11 mouse cellular contexts compared by ENCODE assay signal in the genomic region with DNA sequence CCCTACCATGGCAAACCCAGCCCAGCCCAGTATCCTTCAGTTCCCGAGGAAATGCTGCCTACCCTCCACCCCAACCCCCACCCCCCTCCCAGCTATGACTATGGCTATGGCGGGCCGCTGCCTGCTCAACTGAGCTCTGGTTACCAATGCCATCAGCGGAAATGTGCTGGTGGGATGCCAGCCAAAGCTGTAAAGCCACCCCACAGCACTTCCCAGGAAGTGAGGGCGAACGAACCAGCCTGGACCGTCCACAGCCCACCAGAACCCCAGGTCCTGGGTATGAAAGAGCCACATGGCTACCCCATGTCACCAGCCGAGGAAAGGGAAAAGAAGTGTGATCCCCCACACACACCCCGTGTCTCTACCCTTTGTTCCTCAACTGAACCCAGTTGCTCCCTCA. TPM values are rescaled to one million over a fixed set of nuclear protein-coding genes. Genes with fewer than 3 reads are reported as not detected.
DNase-seq lines count a peak whose midpoint lies in the region; ATAC-seq and TF ChIP-seq lines count a peak whose summit lies in the region.
"Had no signal": no experiment of that assay in that cellular context is flagged by ENCODE, and none has a peak within 500 bp of the region (broad histone marks: within the 10 kb centered on the region; RNA-seq: fewer than 3 reads in every experiment).

No protein-coding gene starts in this region.

- H3K4me2 ChIP-seq in lung, embryonic 14.5 days = peak overlapping the region; percentile 79
- H3K4me2 ChIP-seq in embryonic facial prominence, embryonic 14.5 days (ENCODE audit: low read depth, low read length) = peak overlapping the region; percentile 77
- peak overlapping the region; percentile 75 for H3K4me2 ChIP-seq in limb, embryonic 13.5 days (replicated peaks)

- H3K4me3 ChIP-seq in lung, embryonic 14.5 days (ENCODE audit: low read depth, low read length) = peak overlapping the region; percentile 66; the same call in 1 of the 2 replicates
- peak overlapping the region; percentile 78 for H3K4me3 ChIP-seq in E14TG2a.4 (replicated peaks; ENCODE audit: low read length)
- H3K4me3 ChIP-seq in embryonic facial prominence, embryonic 14.5 days (ENCODE audit: low read depth, low read length) = no peak overlapping the region
- no peak overlapping the region for H3K4me3 ChIP-seq in limb, embryonic 13.5 days

- WGBS in lung, embryonic 14.5 days = 69% methylated on average over 9 of the region's 9 CpGs
- 71% methylated on average over 9 of the region's 9 CpGs for WGBS in embryonic facial prominence, embryonic 14.5 days
- 71% methylated on average over 9 of the region's 9 CpGs for WGBS in limb, embryonic 13.5 days

- peaks cover 11% of the 10 kb centered on the region for H3K4me1 ChIP-seq in lung, embryonic 14.5 days (ENCODE audit: insufficient read depth)
- peaks cover 55% of the 10 kb centered on the region for H3K4me1 ChIP-seq in E14TG2a.4 (replicated peaks; ENCODE audit: low read depth, low read length)
- peaks cover 19% of the 10 kb centered on the region for H3K4me1 ChIP-seq in embryonic facial prominence, embryonic 14.5 days (ENCODE audit: control insufficient read depth, insufficient read depth, low read length)
- H3K4me1 ChIP-seq in limb, embryonic 13.5 days = peaks cover 40% of the 10 kb centered on the region

- no peaks in the 10 kb centered on the region for H3K36me3 ChIP-seq in lung, embryonic 14.5 days (ENCODE audit: insufficient read depth)
- H3K36me3 ChIP-seq in E14TG2a.4 (ENCODE audit: insufficient read depth, low read length) = peaks cover 6% of the 10 kb centered on the region
- no peaks in the 10 kb centered on the region for H3K36me3 ChIP-seq in embryonic facial prominence, embryonic 14.5 days (ENCODE audit: control insufficient read depth, insufficient read depth, low read length)
- no peaks in the 10 kb centered on the region for H3K36me3 ChIP-seq in limb, embryonic 13.5 days

- no peaks in the 10 kb centered on the region for H3K27me3 ChIP-seq in lung, embryonic 14.5 days (ENCODE audit: insufficient read depth, low read length)
- H3K27me3 ChIP-seq in E14TG2a.4 (ENCODE audit: insufficient read depth, low read length) = peaks cover 9% of the 10 kb centered on the region
- no peaks in the 10 kb centered on the region for H3K27me3 ChIP-seq in embryonic facial prominence, embryonic 14.5 days (replicated peaks; ENCODE audit: control insufficient read depth, insufficient read depth, low read length)
- H3K27me3 ChIP-seq in limb, embryonic 13.5 days = no peaks in the 10 kb centered on the region

- no peaks in the 10 kb centered on the region for H3K9me3 ChIP-seq in lung, embryonic 14.5 days (ENCODE audit: low read depth, low read length)
- H3K9me3 ChIP-seq in E14TG2a.4 (ENCODE audit: low read length) = no peaks in the 10 kb centered on the region
- H3K9me3 ChIP-seq in embryonic facial prominence, embryonic 14.5 days (ENCODE audit: control insufficient read depth, low read length) = no peaks in the 10 kb centered on the region
- H3K9me3 ChIP-seq in limb, embryonic 13.5 days = no peaks in the 10 kb centered on the region
- H3K9me3 ChIP-seq: G1E had no signal

- no peak for DNase-seq in lung, embryonic 14.5 days
- DNase-seq in lung, adult 18-20 months = no peak
- no peak for DNase-seq in embryonic facial prominence, embryonic 14.5 days (ENCODE audit: low spot score)
- DNase-seq in cerebellum, adult 8-10 months = no peak
- DNase-seq in gastrocnemius, adult 8-10 months (ENCODE audit: low spot score in 2 of 2) = no peak
- DNase-seq in urinary bladder, postnatal 4 days (ENCODE audit: low spot score in 2 of 2) = no peak
- DNase-seq: gastrocnemius, postnatal 10 days; thymus, adult 2 months had no signal

- no peak overlapping the region for H3K27ac ChIP-seq in lung, embryonic 14.5 days (ENCODE audit: low read depth)
- peak overlapping the region; percentile 44; the same call in 1 of the 2 replicates for H3K27ac ChIP-seq in embryonic facial prominence, embryonic 14.5 days (replicated peaks; ENCODE audit: low read depth, low read length)
- H3K27ac ChIP-seq in limb, embryonic 13.5 days = no peak overlapping the region

- TF ChIP-seq CTCF in lung, embryonic 14.5 days (IDR thresholded peaks at IDR 0.05; ENCODE audit: low read depth) = no peak
- TF ChIP-seq CTCF in E14TG2a.4 (conservative IDR thresholded peaks at IDR 0.05; ENCODE audit: low read length) = no peak

- H3K9ac ChIP-seq in lung, embryonic 14.5 days = 0 out of 2 replicates have a peak overlapping the region, but pooled peaks have one; percentile 1
- H3K9ac ChIP-seq in embryonic facial prominence, embryonic 14.5 days (ENCODE audit: low read depth, low read length) = no peak overlapping the region
- no peak overlapping the region; the same call in 1 of the 2 replicates for H3K9ac ChIP-seq in limb, embryonic 13.5 days

- peak; percentile 1; the same call in 1 of the 2 replicates for ATAC-seq in lung, embryonic 14.5 days (ENCODE audit: insufficient read depth)
- ATAC-seq in embryonic facial prominence, embryonic 14.5 days (ENCODE audit: low read depth) = no peak
- no peak for ATAC-seq in limb, embryonic 13.5 days (ENCODE audit: low FRiP score, low read depth)

RNA-seq across cellular contexts. Expression of gene Nudt14, which starts 1.2 kb away (rescaled TPM):
- 107 and 116 TPM in 2 replicates for polyA plus RNA-seq in lung, embryonic 14.5 days (2014; fragmentation: Nextera tagmentation; extraction: Ambion mirVana)
- polyA plus RNA-seq in embryonic facial prominence, embryonic 14.5 days (2014; fragmentation: Nextera tagmentation; extraction: Ambion mirVana) = 87.3 and 87.4 TPM in 2 replicates
- polyA plus RNA-seq in limb, embryonic 13.5 days (2015; fragmentation: Nextera tagmentation; extraction: Ambion mirVana) = 83.8 and 88.9 TPM in 2 replicates
- total RNA-seq in gastrocnemius, adult 8-10 months (2022) = 1 to 10 TPM; 5.2 to 8.8 (median 7.5) TPM

RNA-seq across cellular contexts. Expression of gene Jag2, which starts 11.1 kb away (rescaled TPM):
- polyA plus RNA-seq in lung, embryonic 14.5 days (2014; fragmentation: Nextera tagmentation; extraction: Ambion mirVana) = 6.3 and 8.0 TPM in 2 replicates
- 9.4 and 13.1 TPM in 2 replicates for polyA plus RNA-seq in embryonic facial prominence, embryonic 14.5 days (2014; fragmentation: Nextera tagmentation; extraction: Ambion mirVana)
- 5.9 and 7.8 TPM in 2 replicates for polyA plus RNA-seq in limb, embryonic 13.5 days (2015; fragmentation: Nextera tagmentation; extraction: Ambion mirVana)
- total RNA-seq in gastrocnemius, adult 8-10 months (2022) = 10 to 100 TPM; 22.3 to 31.0 (median 26.7) TPM

RNA-seq across cellular contexts. Expression of gene Btbd6, which starts 35.6 kb away (rescaled TPM):
- 26.4 and 26.7 TPM in 2 replicates for polyA plus RNA-seq in lung, embryonic 14.5 days (2014; fragmentation: Nextera tagmentation; extraction: Ambion mirVana)
- 20.8 and 22.8 TPM in 2 replicates for polyA plus RNA-seq in embryonic facial prominence, embryonic 14.5 days (2014; fragmentation: Nextera tagmentation; extraction: Ambion mirVana)
- 26.7 and 27.5 TPM in 2 replicates for polyA plus RNA-seq in limb, embryonic 13.5 days (2015; fragmentation: Nextera tagmentation; extraction: Ambion mirVana)
- 10 to 100 TPM; 18.6 to 23.6 (median 21.7) TPM for total RNA-seq in gastrocnemius, adult 8-10 months (2022)

RNA-seq across cellular contexts. Expression of gene Brf1, which starts 59.8 kb away (rescaled TPM):
- polyA plus RNA-seq in lung, embryonic 14.5 days (2014; fragmentation: Nextera tagmentation; extraction: Ambion mirVana) = 61.7 and 65.9 TPM in 2 replicates
- polyA plus RNA-seq in embryonic facial prominence, embryonic 14.5 days (2014; fragmentation: Nextera tagmentation; extraction: Ambion mirVana) = 50.0 and 54.3 TPM in 2 replicates
- 71.4 and 74.0 TPM in 2 replicates for polyA plus RNA-seq in limb, embryonic 13.5 days (2015; fragmentation: Nextera tagmentation; extraction: Ambion mirVana)
- 10 to 100 TPM; 13.8 to 18.9 (median 18.4) TPM for total RNA-seq in gastrocnemius, adult 8-10 months (2022)

Comparison
In these comparisons a context has a peak if more than half of its experiments do, and no peak if none do; other contexts are left out.
1. H3K4me3 ChIP-seq: peak in lung, embryonic 14.5 days (single experiment) and E14TG2a.4 (single experiment); none in embryonic facial prominence, embryonic 14.5 days (single experiment) and limb, embryonic 13.5 days (single experiment).
2. Peak in every context shown above with its lines, with median percentiles within 50 percentile points of each other: H3K4me2 ChIP-seq.